8 mouse cellular contexts compared by ENCODE assay signal in the genomic region with DNA sequence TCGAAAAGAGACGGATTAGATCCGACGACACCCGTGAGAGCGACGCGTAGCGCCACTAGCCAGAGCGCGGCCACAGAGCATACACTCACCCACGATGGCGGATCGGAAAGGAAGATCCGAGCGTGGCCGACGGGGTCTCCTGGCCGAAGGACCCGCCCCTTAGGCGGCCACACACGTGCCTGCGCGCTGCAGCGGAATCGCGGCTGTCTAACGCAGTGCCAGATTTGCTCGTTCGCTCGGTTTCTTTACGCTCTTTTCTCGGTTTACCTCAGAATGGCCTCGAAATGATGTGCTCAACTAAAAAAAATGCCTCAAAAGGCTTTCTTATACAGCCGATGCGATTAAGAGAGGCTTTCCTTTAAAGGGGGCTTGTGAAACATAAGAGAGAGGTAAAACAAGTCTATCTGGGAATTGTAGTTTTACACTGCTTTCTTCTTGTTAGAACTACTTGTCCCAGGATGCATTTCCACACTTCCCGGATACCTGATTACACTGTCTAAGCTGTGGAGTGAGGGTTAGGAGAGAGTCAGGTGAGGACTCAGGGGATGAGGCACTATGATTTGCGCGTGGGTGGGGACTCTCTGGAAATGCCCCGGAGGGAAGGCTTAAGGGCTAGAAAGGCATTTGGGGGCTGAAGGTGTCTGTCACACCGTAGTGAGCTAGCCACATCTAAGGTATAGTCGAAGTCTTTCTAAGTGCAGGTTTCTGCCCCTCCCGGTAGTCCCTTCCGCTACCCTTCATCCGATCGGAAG. TPM values are rescaled to one million over a fixed set of nuclear protein-coding genes. Genes with fewer than 3 reads are reported as not detected.
DNase-seq lines count a peak whose midpoint lies in the region; ATAC-seq and TF ChIP-seq lines count a peak whose summit lies in the region.

Gene Clhc1, plus strand, starts transcription at position 199 of the 752 bp plus-strand sequence.
Gene Rps27a, minus strand, starts transcription at position 358 of the 752 bp plus-strand sequence.

- ATAC-seq in common myeloid progenitor, adult 5-6 weeks (replicated peaks; ENCODE audit: low read depth, poor library complexity, severe bottlenecking) = peak; percentile 88
- ATAC-seq in hindbrain, postnatal 0 days = peak; percentile 98
- ATAC-seq in megakaryocyte, adult 5-6 weeks (ENCODE audit: poor library complexity, severe bottlenecking) = peak; percentile 91

- peak within 1 kb of the TSS; percentile 94 for H3K27ac ChIP-seq in gastrocnemius, adult 2 months
- H3K27ac ChIP-seq in hindbrain, postnatal 0 days = peak within 1 kb of the TSS; percentile 93
- H3K27ac ChIP-seq in left cerebral cortex, adult 2 months = peak within 1 kb of the TSS; percentile 98

- H3K4me1 ChIP-seq in hindbrain, postnatal 0 days (ENCODE audit: insufficient read depth, low read length) = peaks cover 6% of the 10 kb centered on the region; the same call in 1 of the 2 replicates

- peak within 1 kb of the TSS; percentile 96 for H3K4me3 ChIP-seq in gastrocnemius, adult 2 months
- peak within 1 kb of the TSS; percentile 77 for H3K4me3 ChIP-seq in hindbrain, postnatal 0 days (ENCODE audit: low read length)
- H3K4me3 ChIP-seq in left cerebral cortex, adult 2 months = peak within 1 kb of the TSS; percentile 87

- peak; percentile 20; the same call in 1 of the 2 replicates for TF ChIP-seq CTCF in gastrocnemius, adult 2 months (IDR thresholded peaks at IDR 0.05)
- peak; percentile 44 for TF ChIP-seq CTCF in hindbrain, postnatal 0 days (IDR thresholded peaks at IDR 0.05; ENCODE audit: low read depth)
- TF ChIP-seq CTCF in left cerebral cortex, adult 2 months (IDR thresholded peaks at IDR 0.05) = peak; percentile 9

- H3K36me3 ChIP-seq in hindbrain, postnatal 0 days (ENCODE audit: insufficient read depth, low read length) = peaks cover 18% of the 10 kb centered on the region; the same call in 1 of the 2 replicates

- peak; percentile 93 for DNase-seq in ZHBTc4 (ENCODE audit: low read depth, low spot score)
- DNase-seq in gastrocnemius, adult 2 months = peak; percentile 97
- DNase-seq in hindbrain, postnatal 0 days (ENCODE audit: low spot score) = peak; percentile 95
- peak; percentile 92 for DNase-seq in left cerebral cortex, adult 2 months (ENCODE audit: extremely low spot score in 1 of 2, low spot score in 2 of 2)
- DNase-seq in right cerebral cortex, adult 2 months (ENCODE audit: low spot score in 2 of 2) = peak; percentile 92 to 94
- peak; percentile 95 for DNase-seq in urinary bladder, postnatal 14 days (ENCODE audit: low spot score)

- under 1% methylated on average over 46 of the region's 46 CpGs for WGBS in hindbrain, postnatal 0 days

- peak within 1 kb of the TSS; percentile 80 for H3K4me2 ChIP-seq in hindbrain, postnatal 0 days (ENCODE audit: low read depth, low read length)

- H3K9me3 ChIP-seq in hindbrain, postnatal 0 days (ENCODE audit: low read length) = no peaks in the 10 kb centered on the region

- peak within 1 kb of the TSS; percentile 84 for H3K9ac ChIP-seq in hindbrain, postnatal 0 days (replicated peaks; ENCODE audit: low read length)

- intact Hi-C loops in gastrocnemius, adult 2 months (cut with DNase I) = loop anchor here (1.0 to 10.0 kb wide), 3 partner anchors 22 to 477 kb away; partner anchors contain the start of genes Eml6, Mtif2 and Rtn4
- intact Hi-C loops in left cerebral cortex, adult 2 months (cut with DNase I) = loop anchor here (1.0 to 5.0 kb wide), 4 partner anchors 21 to 334 kb away; partner anchors contain the start of gene Mtif2

- H3K27me3 ChIP-seq in hindbrain, postnatal 0 days (ENCODE audit: insufficient read depth, low read length) = no peaks in the 10 kb centered on the region

RNA-seq across cellular contexts. Expression of gene Clhc1, which starts in this region (rescaled TPM):
- 0.37 TPM in 1 of 2 replicates, not detected in the other for total RNA-seq in common myeloid progenitor, adult 5-6 weeks (2017)
- not detected for total RNA-seq in gastrocnemius, adult 2 months (2021)
- not detected in 2 replicates for total RNA-seq in hindbrain, postnatal 0 days (2014; rRNA removed)
- 0.16 TPM in 1 of 2 replicates, not detected in the other for polyA plus RNA-seq in hindbrain, postnatal 0 days (2015; fragmentation: Nextera tagmentation; extraction: Ambion mirVana)
- total RNA-seq in left cerebral cortex, adult 2 months (2021) = under 1 TPM in 1 of 2 experiments, not detected in 1; 0.21 TPM
- total RNA-seq in megakaryocyte, adult 5-6 weeks (2015) = 0.41 and 0.49 TPM in 2 replicates
- total RNA-seq in megakaryocyte, adult 5-6 weeks (2017) = 0.04 TPM in 1 of 2 replicates, not detected in the other

RNA-seq across cellular contexts. Expression of gene Rps27a, which starts in this region (rescaled TPM):
- total RNA-seq in common myeloid progenitor, adult 5-6 weeks (2017) = 1,324 and 1,346 TPM in 2 replicates
- 100 to 1,000 TPM; 336 to 416 TPM for total RNA-seq in gastrocnemius, adult 2 months (2021)
- total RNA-seq in hindbrain, postnatal 0 days (2014; rRNA removed) = 355 and 376 TPM in 2 replicates
- 617 and 630 TPM in 2 replicates for polyA plus RNA-seq in hindbrain, postnatal 0 days (2015; fragmentation: Nextera tagmentation; extraction: Ambion mirVana)
- 100 to 1,000 TPM; 427 to 468 TPM for total RNA-seq in left cerebral cortex, adult 2 months (2021)
- 1,480 and 1,646 TPM in 2 replicates for total RNA-seq in megakaryocyte, adult 5-6 weeks (2015)
- total RNA-seq in megakaryocyte, adult 5-6 weeks (2017) = 732 and 809 TPM in 2 replicates

Comparison
In these comparisons a context has a peak if more than half of its experiments do, and no peak if none do; other contexts are left out.
1. Peak in every context shown above with its lines: DNase-seq, ATAC-seq, H3K4me3 ChIP-seq and H3K27ac ChIP-seq.